14 mouse cellular contexts compared by ENCODE assay signal in the genomic region with DNA sequence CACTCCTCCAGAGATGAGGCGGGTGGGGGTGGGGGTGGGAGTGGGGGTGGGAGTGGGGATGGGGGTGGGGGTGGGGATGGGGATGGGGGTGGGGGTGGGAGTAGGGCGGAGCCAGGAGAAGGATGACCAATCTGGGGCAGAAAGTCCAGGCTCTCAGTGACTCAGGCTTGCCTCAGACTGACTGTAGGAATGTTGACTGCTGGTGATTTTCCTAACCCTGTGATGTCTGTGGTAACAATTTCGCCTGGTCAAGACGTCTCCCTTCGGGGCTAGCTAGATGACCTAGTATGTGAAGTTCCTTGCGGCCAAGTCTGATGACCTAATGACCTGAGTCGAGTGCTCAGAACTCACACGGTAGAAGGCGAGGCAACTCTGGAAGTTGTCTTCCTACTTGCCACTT. TPM values are rescaled to one million over a fixed set of nuclear protein-coding genes. Genes with fewer than 3 reads are reported as not detected.
DNase-seq lines count a peak whose midpoint lies in the region; ATAC-seq and TF ChIP-seq lines count a peak whose summit lies in the region.
"Had no signal": no experiment of that assay in that cellular context is flagged by ENCODE, and none has a peak within 500 bp of the region (broad histone marks: within the 10 kb centered on the region; RNA-seq: fewer than 3 reads in every experiment).

No protein-coding gene starts in this region.

- no peak for TF ChIP-seq CTCF in heart, adult 2 months (IDR thresholded peaks at IDR 0.05)
- TF ChIP-seq CTCF in ES-Bruce4 (IDR thresholded peaks at IDR 0.05; ENCODE audit: low read depth, low read length): no peak
- no peak for TF ChIP-seq CTCF in liver, embryonic 14.5 days (IDR thresholded peaks at IDR 0.05; ENCODE audit: low read depth)

- intact Hi-C loops in heart, adult 2 months (cut with DNase I): no loop called here

- no peak for TF ChIP-seq EP300 in heart, adult 2 months (IDR thresholded peaks at IDR 0.05; ENCODE audit: insufficient read depth, low read depth, low read length)
- TF ChIP-seq EP300 in ES-Bruce4 (IDR thresholded peaks at IDR 0.05; ENCODE audit: insufficient read depth, low read depth, low read length): no peak
- no peak for TF ChIP-seq EP300 in liver, embryonic 14.5 days (IDR thresholded peaks at IDR 0.05; ENCODE audit: low read depth)

- WGBS in heart, embryonic 11.5 days (ENCODE audit: insufficient replicate concordance): 68% methylated on average over 9 of the region's 9 CpGs
- 75% methylated on average over 9 of the region's 9 CpGs for WGBS in heart, adult 2 months
- 52% methylated on average over 9 of the region's 9 CpGs for WGBS in liver, embryonic 14.5 days (ENCODE audit: insufficient replicate concordance)

- H3K27me3 ChIP-seq in heart, embryonic 11.5 days (ENCODE audit: control insufficient read depth, insufficient read depth, low read length): no peaks in the 10 kb centered on the region
- no peaks in the 10 kb centered on the region for H3K27me3 ChIP-seq in heart, adult 2 months (ENCODE audit: control insufficient read depth, insufficient read depth, low read length)
- H3K27me3 ChIP-seq in ES-Bruce4 (ENCODE audit: control insufficient read depth, insufficient read depth, low read length, poor library complexity, severe bottlenecking): no peaks in the 10 kb centered on the region
- no peaks in the 10 kb centered on the region for H3K27me3 ChIP-seq in liver, embryonic 14.5 days (ENCODE audit: control insufficient read depth, insufficient read depth, low read length)
- H3K27me3 ChIP-seq: embryonic facial prominence, embryonic 13.5 days; neural tube, embryonic 13.5 days had no signal

- ATAC-seq in heart, embryonic 11.5 days (replicated peaks; ENCODE audit: insufficient number of reproducible peaks, low FRiP score, low TSS enrichment): peak; percentile 31; the same call in 1 of the 2 replicates
- peak; percentile 19; the same call in 1 of the 2 replicates for ATAC-seq in liver, embryonic 14.5 days (ENCODE audit: insufficient read depth)

- DNase-seq in heart, adult 2 months: no peak
- DNase-seq in kidney, adult 18-20 months: peak; percentile 15
- no peak for DNase-seq in liver, embryonic 14.5 days (ENCODE audit: low read depth in 3 of 3, low spot score in 3 of 3)
- DNase-seq in gastrocnemius, postnatal 25 days: no peak
- DNase-seq in heart, postnatal 4 days: no peak
- no peak for DNase-seq in adrenal gland, adult (ENCODE audit: inconsistent age in 2 of 2, low spot score in 1 of 2)
- DNase-seq: adrenal gland, postnatal 36 days; cerebellum, adult 18-20 months; heart, postnatal 36 days; left cerebral cortex, postnatal 4 days had no signal

- TF ChIP-seq POLR2A in heart, adult 2 months (IDR thresholded peaks at IDR 0.05; ENCODE audit: insufficient read depth, low read depth, low read length): no peak
- TF ChIP-seq POLR2A in ES-Bruce4 (IDR thresholded peaks at IDR 0.05; ENCODE audit: insufficient read depth, low read length): no peak

- H3K4me1 ChIP-seq in heart, embryonic 11.5 days (ENCODE audit: control insufficient read depth, insufficient read depth, low read length): no peaks in the 10 kb centered on the region
- H3K4me1 ChIP-seq in heart, adult 2 months (ENCODE audit: control insufficient read depth, insufficient read depth, low read length): no peaks in the 10 kb centered on the region
- H3K4me1 ChIP-seq in ES-Bruce4 (ENCODE audit: control insufficient read depth, insufficient read depth, low read length): peaks cover 3% of the 10 kb centered on the region
- peaks cover 0 to 11% of the 10 kb centered on the region in 2 experiments; a peak in 2 of 4 replicates for H3K4me1 ChIP-seq in liver, embryonic 14.5 days (replicated peaks; ENCODE audit: control insufficient read depth in 2 of 2, insufficient read depth in 2 of 2, low read length in 1 of 2)
- H3K4me1 ChIP-seq: embryonic facial prominence, embryonic 13.5 days; neural tube, embryonic 13.5 days had no signal

- H3K9ac ChIP-seq in heart, embryonic 11.5 days (ENCODE audit: low read depth, low read length): no peak overlapping the region
- H3K9ac ChIP-seq in heart, adult 2 months (ENCODE audit: low read depth, low read length): no peak overlapping the region
- no peak overlapping the region for H3K9ac ChIP-seq in ES-Bruce4 (ENCODE audit: low read depth, poor library complexity, severe bottlenecking)
- H3K9ac ChIP-seq in liver, embryonic 14.5 days (replicated peaks): no peak overlapping the region
- H3K9ac ChIP-seq: embryonic facial prominence, embryonic 13.5 days; neural tube, embryonic 13.5 days had no signal

- no peak overlapping the region for H3K27ac ChIP-seq in heart, embryonic 11.5 days (ENCODE audit: low read depth, low read length)
- no peak overlapping the region for H3K27ac ChIP-seq in heart, adult 2 months
- H3K27ac ChIP-seq in ES-Bruce4 (ENCODE audit: insufficient read depth, low read length): peak overlapping the region; percentile 85
- H3K27ac ChIP-seq in liver, embryonic 14.5 days: no peak overlapping the region
- H3K27ac ChIP-seq: embryonic facial prominence, embryonic 13.5 days; neural tube, embryonic 13.5 days had no signal

- no peaks in the 10 kb centered on the region for H3K9me3 ChIP-seq in heart, embryonic 11.5 days (replicated peaks; ENCODE audit: control insufficient read depth, low read length)
- H3K9me3 ChIP-seq in ES-Bruce4 (replicated peaks; ENCODE audit: control insufficient read depth, insufficient read depth, low read length, poor library complexity, severe bottlenecking): no peaks in the 10 kb centered on the region; the same call in 1 of the 2 replicates
- H3K9me3 ChIP-seq in liver, embryonic 14.5 days (ENCODE audit: control insufficient read depth, low read length): no peaks in the 10 kb centered on the region
- H3K9me3 ChIP-seq: embryonic facial prominence, embryonic 13.5 days; neural tube, embryonic 13.5 days had no signal

- H3K4me3 ChIP-seq in heart, embryonic 11.5 days (ENCODE audit: low read depth, low read length): no peak overlapping the region
- H3K4me3 ChIP-seq in heart, adult 2 months: no peak overlapping the region
- H3K4me3 ChIP-seq in ES-Bruce4 (ENCODE audit: low read depth, low read length): no peak overlapping the region
- H3K4me3 ChIP-seq in liver, embryonic 14.5 days (ENCODE audit: insufficient read depth in 1 of 2, low read depth in 2 of 2, low read length in 2 of 2): no peak overlapping the region
- H3K4me3 ChIP-seq: embryonic facial prominence, embryonic 13.5 days; neural tube, embryonic 13.5 days had no signal

- H3K4me2 ChIP-seq in heart, embryonic 11.5 days: no peak overlapping the region
- no peak overlapping the region for H3K4me2 ChIP-seq in liver, embryonic 14.5 days (ENCODE audit: low read depth)
- H3K4me2 ChIP-seq: embryonic facial prominence, embryonic 13.5 days; neural tube, embryonic 13.5 days had no signal

- H3K79me2 ChIP-seq in heart, adult 2 months (replicated peaks; ENCODE audit: control insufficient read depth, insufficient read depth, low read length): no peaks in the 10 kb centered on the region

- no peaks in the 10 kb centered on the region for H3K36me3 ChIP-seq in heart, embryonic 11.5 days (ENCODE audit: control insufficient read depth, insufficient read depth, low read length)
- no peaks in the 10 kb centered on the region for H3K36me3 ChIP-seq in heart, adult 2 months (ENCODE audit: control insufficient read depth, insufficient read depth, low read length)
- no peaks in the 10 kb centered on the region for H3K36me3 ChIP-seq in ES-Bruce4 (ENCODE audit: control insufficient read depth, insufficient read depth, low read length, poor library complexity, severe bottlenecking)
- no peaks in the 10 kb centered on the region for H3K36me3 ChIP-seq in liver, embryonic 14.5 days (replicated peaks; ENCODE audit: control insufficient read depth, insufficient read depth, low read depth)
- H3K36me3 ChIP-seq: embryonic facial prominence, embryonic 13.5 days; neural tube, embryonic 13.5 days had no signal

RNA-seq across cellular contexts. Expression of a gene that starts 32.9 kb away (rescaled TPM):
- polyA plus RNA-seq in heart, embryonic 11.5 days (2014; fragmentation: Nextera tagmentation; extraction: Ambion mirVana): 17.8 and 20.7 TPM in 2 replicates
- 10 to 100 TPM; 16.9 to 17.8 TPM for total RNA-seq in heart, adult 2 months (2021)
- 5.0 and 9.7 TPM in 2 replicates for polyA plus RNA-seq in heart, adult 2 months (2012; rRNA removed)
- polyA plus RNA-seq in ES-Bruce4 (2011; ENCODE audit: insufficient read depth, insufficient read length, low read depth, missing spikeins): 151 and 158 TPM in 2 replicates
- 4.9 and 8.6 TPM in 2 replicates for polyA plus RNA-seq in liver, embryonic 14.5 days (2012; rRNA removed)
- polyA plus RNA-seq in liver, embryonic 14.5 days (2014; fragmentation: Nextera tagmentation; extraction: Ambion mirVana): 8.3 and 10.2 TPM in 2 replicates
- 10 to 100 TPM; 11.2 to 13.7 TPM for total RNA-seq in gastrocnemius, postnatal 25 days (2021)
- total RNA-seq in heart, postnatal 4 days (2021): 10 to 100 TPM; 36.3 to 39.1 TPM
